Mouse (Mus musculus) adrenal gland, postnatal 10 days (tissue): ENCODE measurements around the gene Ifna7. TPM values are rescaled to one million over a fixed set of nuclear protein-coding genes. Genes with fewer than 3 reads are reported as not detected.

ENCODE experiments used
- DNase-seq: peaks from one replicate; pipeline ENCODE4 v3.0.0; 2021; ENCODE audit warnings: mixed read lengths
- total RNA-seq, 2 experiments: library from RNA; stranded (reverse); gene quantifications; 2 replicates each; pipeline ENCODE4 v1.2.3; 2021

The Ifna7 gene
- total RNA-seq, 2 experiments from 2014 or later, result not detected

GRCm38 (mm10) chr4:88840058-88840457, 24.0 kb downstream of the Ifna7 start:
- no peak for DNase-seq

DNA sequence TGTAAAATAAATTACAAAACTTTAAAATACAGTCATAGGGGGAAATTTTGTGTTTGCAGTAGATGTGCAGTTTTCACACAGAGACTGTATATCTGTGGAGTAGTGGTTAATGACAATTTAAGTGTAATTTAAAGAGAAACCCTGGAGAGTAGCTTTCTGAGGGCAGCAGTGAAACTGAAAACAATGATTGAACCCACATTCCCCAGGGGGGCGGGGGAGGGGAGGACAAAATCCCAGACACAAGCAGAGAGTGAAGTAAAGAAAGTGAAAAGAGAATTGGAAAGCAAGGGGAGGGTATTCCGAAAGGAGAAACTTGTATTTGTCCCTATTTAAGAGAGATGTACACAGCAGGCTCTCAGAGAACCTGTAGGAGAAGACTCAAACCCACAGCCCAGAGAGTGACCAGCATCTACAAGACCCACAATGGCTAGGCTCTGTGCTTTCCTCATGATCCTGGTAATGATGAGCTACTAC, 25.4 kb downstream of the Ifna7 start, which contains the start of gene Ifna4:
Gene Ifna4, plus strand, starts transcription at position 424 of the 474 bp plus-strand sequence.
- DNase-seq, result no peak

DNA sequence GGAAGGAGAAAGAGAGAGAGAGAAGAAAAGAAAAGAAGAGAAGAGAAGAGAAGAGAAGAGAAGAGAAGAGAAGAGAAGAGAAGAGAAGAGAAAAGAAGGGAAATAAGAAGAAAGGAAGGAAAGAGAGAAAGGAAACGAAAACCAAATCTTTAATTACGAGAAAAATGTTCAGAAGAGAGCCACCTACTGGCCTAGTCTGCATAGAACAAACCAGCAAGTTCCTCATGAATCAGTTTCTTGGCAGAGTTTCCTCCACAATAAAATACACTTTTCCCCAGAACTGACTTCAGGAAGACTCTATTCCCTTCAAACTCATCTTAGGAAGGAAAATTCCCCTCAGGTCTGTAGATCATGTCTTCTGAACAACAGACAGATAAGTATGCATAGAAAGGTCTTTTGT, 29.3 kb downstream of the Ifna7 start:
- no peak for DNase-seq

DNA sequence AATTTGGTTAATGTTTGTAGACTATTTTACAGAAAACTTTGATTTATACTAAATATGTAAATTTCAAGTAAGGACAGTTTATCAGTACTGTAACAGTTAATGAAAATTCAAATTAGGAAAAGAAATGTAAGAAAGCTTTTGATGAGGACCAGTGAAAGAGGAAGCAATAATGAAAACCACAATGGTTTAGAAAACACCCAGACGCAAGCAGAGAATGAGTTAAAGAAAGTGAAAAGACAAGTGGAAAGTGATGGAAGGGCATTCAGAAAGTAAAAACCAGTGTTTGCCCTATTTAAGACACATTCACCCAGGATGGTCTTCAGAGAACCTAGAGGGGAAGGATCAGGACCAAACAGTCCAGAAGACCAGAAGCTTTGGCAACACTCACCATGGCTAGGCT, 33.7 kb downstream of the Ifna7 start, which contains the start of gene Ifna1:
Gene Ifna1, plus strand, starts transcription at position 390 of the 400 bp plus-strand sequence.
- DNase-seq, result no peak

- no peak for DNase-seq
These were observed 35.2 kb downstream of the Ifna7 start for GRCm38 (mm10) chr4:88851026-88851763.

DNA sequence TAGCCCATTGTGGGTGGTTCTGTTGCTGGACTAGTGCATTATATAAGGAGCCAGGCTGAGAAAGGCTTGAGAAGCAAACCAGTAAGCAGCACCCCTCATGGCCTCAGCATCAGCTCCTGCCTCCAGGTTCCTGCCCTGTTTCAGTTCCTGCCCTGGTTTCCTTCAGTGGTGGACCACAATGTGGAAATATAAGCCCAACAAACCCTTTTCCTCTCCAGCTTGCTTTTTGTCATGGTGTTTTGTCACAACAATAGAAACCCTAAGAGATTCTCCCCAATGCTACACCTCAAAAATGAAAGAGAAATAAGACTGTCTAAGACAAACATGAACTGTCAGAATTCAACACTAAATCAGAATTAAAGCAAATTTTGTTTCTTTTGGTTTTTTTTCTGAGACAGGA, 43.2 kb downstream of the Ifna7 start:
- DNase-seq, result no peak

- no peak for DNase-seq
These were observed 47.3 kb downstream of the Ifna7 start for GRCm38 (mm10) chr4:88863309-88863708.

DNA sequence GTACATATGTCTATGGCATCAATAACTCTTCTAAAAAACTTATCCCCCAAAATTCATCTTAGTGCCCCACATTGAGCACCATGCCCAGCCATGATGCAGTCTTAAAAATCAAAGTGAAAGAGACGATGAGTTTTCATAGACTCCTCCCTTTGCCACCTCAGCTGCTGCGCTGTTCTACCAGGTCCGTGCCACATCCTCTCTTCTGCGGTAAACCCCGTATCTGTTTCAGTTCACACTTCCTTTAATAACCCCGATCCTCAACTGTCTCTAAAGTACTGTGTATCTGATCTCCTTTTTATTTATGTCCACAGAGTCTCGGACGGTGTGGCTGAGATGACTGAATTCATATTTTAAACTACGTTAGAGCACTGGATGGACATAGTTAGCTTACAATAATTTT, 48.6 kb downstream of the Ifna7 start:
- no peak for DNase-seq

GRCm38 (mm10) chr4:88865011-88865569, 49.1 kb downstream of the Ifna7 start:
- DNase-seq, result no peak

Other genes with a start within 250 kb of the Ifna7 start
- gene Ifna14, start 244.4 kb upstream of the Ifna7 start, total RNA-seq, result not detected
- gene Ifna9, start 223.8 kb upstream of the Ifna7 start, total RNA-seq, result not detected
- gene Ifna12, start 212.9 kb upstream of the Ifna7 start, total RNA-seq, result not detected
- not detected for gene C87499, start 181.8 kb upstream of the Ifna7 start, total RNA-seq
- gene Ifna13, start 171.8 kb upstream of the Ifna7 start, total RNA-seq, result not detected
- gene Ifna16, start 139.3 kb upstream of the Ifna7 start, total RNA-seq, result not detected
- not detected for gene Ifna2, start 132.3 kb upstream of the Ifna7 start, total RNA-seq
- not detected for gene Ifnab, start 124.9 kb upstream of the Ifna7 start, total RNA-seq
- gene Gm26566, start 94.4 kb upstream of the Ifna7 start, total RNA-seq, result 1 to 10 TPM in 1 of 2 experiments, under 1 TPM in 1; 0.60 to 1.2 TPM
- gene Klhl9, start 93.8 kb upstream of the Ifna7 start, total RNA-seq, result 10 to 100 TPM; 74.5 to 81.4 TPM
- not detected for gene Gm13271, start 61.4 kb upstream of the Ifna7 start, total RNA-seq
- gene Gm13283, start 56.1 kb upstream of the Ifna7 start, total RNA-seq, result under 1 TPM in 1 of 2 experiments, not detected in 1; 0.24 TPM
- gene Gm13290, start 42.4 kb upstream of the Ifna7 start, total RNA-seq, result not detected
- gene Gm13289, start 39.3 kb upstream of the Ifna7 start, total RNA-seq, result not detected
- gene Gm13272, start 36.4 kb upstream of the Ifna7 start, total RNA-seq, result not detected
- not detected for gene Ifnz, start 34.1 kb upstream of the Ifna7 start, total RNA-seq
- not detected for gene Gm13276, start 30.5 kb upstream of the Ifna7 start, total RNA-seq
- not detected for gene Gm13277, start 27.6 kb upstream of the Ifna7 start, total RNA-seq
- not detected for gene Gm13278, start 24.7 kb upstream of the Ifna7 start, total RNA-seq
- not detected for gene Gm13275, start 21.7 kb upstream of the Ifna7 start, total RNA-seq
- gene Gm13279, start 18.8 kb upstream of the Ifna7 start, total RNA-seq, result not detected
- gene Gm13285, start 16.6 kb upstream of the Ifna7 start, total RNA-seq, result under 1 TPM in 1 of 2 experiments, not detected in 1; 0.21 TPM
- not detected for gene Gm13287, start 13.0 kb upstream of the Ifna7 start, total RNA-seq
- gene Gm13288, start 10.7 kb upstream of the Ifna7 start, total RNA-seq, result not detected
- not detected for gene Ifna11, start 3.7 kb downstream of the Ifna7 start, total RNA-seq
- not detected for gene Ifna6, start 11.2 kb downstream of the Ifna7 start, total RNA-seq
- not detected for gene Ifna5, start 19.3 kb downstream of the Ifna7 start, total RNA-seq
- not detected for gene Ifna4, start 25.6 kb downstream of the Ifna7 start, total RNA-seq
- not detected for gene Ifna1, start 33.9 kb downstream of the Ifna7 start, total RNA-seq
- not detected for gene Ifne, start 64.0 kb downstream of the Ifna7 start, total RNA-seq